Mouse (Mus musculus): ENCODE measurements around the gene Gm17455. TPM values are rescaled to one million over a fixed set of nuclear protein-coding genes. Genes with fewer than 3 reads are reported as not detected.

Gene Gm17455
- not detected for total RNA-seq (2021)
- long read RNA-seq, experiment 1 = 0 reads
- long read RNA-seq, experiment 2 = 0 reads

DNA sequence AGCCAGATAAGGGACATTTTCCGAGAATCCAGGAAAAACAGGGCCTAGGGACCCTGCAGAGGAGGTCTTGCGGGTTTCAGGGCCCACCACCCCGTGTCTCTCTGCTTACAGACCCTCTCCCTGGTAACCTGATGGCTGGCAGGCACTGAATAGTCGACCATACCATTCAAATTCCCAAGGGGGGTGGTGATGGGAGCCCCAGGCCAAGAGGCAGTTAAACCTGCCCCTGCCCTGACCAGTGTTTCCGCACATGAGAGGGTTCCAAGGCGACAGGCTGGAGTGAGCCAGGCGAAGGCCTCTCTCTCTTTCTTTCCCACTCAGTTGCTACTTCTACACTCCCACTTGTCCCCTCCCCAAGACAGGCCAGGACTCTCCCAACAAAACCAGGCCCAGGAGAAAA lies at the start of gene Gm17455:
Gene Gm17455 (plus strand): TSS at position 278 of the 400 bp plus-strand sequence.
- no peak for DNase-seq (ENCODE audit: low spot score in 2 of 2)

DNA sequence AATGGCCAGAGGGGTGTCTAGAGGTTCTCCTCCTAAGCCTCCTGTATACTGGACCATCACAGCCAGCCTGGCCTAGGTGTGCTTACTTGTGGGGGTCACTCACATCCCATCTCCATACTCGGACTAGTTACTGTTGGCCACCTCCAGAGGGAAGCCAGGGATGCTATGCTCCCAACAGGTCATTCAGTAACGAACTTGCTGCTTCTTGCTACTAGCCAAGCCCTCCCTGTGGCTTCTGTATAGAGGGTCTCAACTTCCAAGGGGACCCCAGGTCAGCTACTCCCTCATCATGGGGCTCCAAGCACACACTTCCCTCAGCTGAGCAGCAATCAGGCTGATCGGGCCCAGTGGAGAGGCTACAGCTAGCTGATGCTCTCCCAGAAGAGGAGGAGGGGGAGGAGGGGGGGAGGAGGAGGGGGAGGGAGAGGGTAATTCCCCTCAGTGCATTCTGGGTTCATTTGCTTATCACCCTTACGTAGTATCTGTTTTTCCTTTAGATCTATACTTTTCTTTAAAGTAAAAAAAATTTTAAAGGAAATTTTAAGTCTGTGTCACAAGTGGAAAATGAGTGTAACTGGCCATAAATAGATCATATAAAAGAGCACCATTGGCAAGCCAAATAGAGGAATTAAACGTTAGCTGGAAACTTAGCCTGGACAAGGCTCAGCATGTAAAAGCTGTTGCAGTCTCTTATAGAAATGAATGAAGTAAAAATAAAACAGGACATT lies 49.3 kb upstream of the Gm17455 start:
- no peak for DNase-seq (ENCODE audit: low spot score in 2 of 2)

DNA sequence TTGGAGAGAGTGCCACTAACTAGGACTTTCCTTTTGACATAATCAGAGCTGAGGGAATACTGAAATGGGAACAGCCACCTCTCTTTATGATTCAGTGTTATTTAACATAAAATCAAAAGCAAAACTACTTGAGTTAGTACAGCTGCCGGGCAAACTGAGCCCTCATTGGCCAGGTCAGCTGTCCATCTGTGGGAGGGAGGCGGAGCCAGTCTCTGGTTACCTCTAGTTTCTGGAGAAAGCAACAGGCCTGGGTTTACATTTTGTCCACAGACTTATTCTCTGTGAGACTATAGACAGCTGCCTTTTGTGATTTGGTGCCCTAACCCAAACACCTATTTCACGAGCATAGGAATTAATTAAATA lies 48.7 kb upstream of the Gm17455 start:
- DNase-seq (ENCODE audit: low spot score in 2 of 2) = peak; percentile 93 to 96

DNA sequence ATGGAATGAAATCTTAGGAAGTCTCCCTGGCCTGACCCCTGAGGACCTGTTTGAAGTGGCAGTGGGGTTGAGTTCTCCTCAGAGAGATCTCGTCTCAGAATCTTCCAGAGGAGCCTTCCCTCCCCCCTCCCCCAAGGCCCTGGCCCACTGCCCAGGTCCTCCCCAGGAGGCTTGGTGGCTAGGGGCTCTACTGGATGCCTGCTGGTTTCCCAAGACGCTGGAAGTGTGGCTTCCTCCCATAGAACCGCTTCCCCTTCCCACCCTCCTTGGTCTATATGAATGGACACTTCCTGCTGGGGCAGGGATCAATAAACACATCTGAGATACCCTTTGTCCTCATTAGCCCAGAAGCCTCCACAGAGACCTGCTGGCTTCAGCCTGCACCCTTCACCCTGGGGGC lies 48.3 kb upstream of the Gm17455 start:
- no peak for DNase-seq (ENCODE audit: low spot score in 2 of 2)

DNA sequence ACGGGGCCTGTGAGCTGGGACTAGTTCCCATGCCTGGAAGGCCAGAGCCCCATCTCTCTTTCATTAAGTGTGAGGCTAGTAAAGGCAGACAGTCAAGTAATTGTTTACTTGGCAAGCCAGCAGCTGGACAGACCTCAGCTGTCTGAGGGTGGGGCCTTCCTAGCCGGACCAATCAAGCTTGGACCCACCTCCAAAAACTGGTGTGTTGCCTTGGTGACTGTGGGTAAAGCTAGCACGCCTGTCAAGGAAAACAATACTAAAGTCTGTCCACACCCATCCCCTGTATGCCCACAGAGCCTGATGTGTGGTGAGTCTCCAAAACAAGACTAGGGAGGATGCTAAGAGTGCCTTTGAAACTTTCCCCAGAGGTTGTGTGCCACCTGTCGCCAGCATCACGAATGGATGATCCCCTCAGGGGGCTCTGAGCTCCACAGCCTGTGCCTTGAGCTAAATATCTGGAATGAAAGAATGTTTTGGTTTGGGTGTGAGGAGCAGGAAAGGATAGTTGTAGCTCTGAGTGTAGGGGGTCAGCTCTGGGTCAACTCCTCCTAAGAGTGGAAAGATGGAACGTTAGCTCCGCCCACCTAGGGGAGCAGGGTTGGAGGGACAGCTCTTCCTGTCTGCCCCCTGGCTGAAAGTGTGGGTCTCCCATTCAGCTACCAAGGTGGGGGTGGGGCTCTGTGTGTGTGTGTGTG lies 47.6 kb upstream of the Gm17455 start:
- DNase-seq (ENCODE audit: low spot score in 2 of 2) = no peak

DNA sequence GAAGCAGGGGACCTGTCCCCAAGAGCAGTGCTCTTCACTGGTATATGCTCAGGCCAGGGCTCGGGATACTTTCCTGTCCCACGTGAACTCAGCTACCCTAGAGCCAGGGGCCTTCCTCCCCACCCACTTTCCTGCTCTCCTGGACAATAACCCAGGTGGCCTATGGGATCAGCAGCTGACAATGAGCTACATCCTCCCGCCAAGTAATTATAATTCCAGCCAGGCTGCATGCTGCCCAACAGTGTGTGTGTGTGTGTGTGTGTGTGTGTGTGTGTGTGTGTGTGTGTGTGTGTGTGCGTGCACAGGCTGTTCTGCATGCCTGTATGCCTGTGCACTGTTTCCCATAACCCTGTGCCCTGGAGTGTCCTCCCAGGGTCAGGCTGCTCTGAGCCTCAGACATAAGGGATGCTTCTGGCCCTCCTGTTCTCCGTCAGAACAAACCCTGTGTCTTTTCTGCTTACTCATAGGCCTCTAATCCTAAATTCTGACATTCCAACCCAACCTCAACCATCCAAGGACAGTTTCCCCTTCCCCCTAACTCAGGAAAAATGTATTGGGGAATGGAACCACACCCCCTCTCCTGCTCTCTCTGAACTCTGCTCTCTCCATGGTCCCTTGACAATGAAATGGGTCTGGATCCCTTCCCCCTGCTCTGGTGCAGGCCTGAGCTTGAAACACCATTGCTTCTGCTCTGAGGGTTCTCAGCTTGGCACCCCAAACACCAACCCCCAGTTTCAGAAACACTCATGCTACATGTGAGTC lies 46.1 kb upstream of the Gm17455 start:
- no peak for DNase-seq (ENCODE audit: low spot score in 2 of 2)

DNA sequence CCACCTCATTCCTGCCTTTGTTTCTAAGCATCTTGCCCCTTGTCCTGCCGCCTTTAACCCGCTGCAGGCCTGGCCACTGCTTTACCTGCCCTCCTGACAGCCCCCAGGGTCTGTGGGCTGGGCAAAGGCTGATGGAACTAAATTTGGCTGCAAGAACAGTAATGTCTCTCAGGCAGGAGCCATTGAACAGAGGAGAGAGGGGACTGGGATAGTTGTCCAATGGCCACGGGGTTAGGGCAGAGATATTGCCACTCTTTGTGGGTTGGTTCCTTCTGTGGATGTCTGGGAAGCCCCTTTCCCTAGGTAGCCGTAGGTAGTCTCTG lies 45.6 kb upstream of the Gm17455 start:
- DNase-seq (ENCODE audit: low spot score in 2 of 2) = no peak

DNA sequence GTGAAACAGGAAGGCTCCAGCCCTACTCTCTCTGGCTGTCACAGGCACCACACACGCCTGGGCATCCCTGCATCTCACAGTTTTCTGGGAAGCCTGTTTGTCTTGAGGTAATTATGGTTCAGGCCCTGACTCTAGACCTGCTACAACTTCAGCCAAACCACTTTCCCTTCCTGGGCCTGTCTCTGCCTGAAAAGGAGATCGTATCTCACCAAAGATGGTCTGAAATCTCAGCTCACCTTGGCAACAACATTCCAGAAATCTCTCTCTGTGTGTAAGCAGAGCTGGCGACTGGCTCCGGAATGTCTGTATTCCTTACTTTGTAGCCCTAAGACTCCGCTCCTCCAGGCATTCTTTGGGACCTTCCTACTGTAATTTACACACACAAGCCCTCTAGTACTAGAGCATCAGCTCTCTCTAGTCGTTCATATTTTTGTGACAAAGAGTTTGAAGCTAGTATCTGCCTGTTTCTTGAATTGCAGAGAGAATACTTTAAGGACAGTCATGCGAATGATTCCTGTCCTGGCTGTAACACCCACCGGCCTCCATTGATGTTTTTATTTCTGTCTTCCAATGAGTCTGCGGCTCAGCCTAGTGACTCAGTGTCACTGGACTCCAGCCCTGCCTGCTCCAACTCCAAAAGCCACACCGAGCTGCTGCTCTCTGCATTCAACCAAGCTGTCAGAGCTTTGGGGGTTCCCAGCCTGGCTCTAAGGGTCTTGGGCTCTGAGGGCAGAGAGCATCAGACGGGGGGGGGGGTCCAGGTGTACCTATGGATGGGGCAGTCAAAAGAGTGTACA lies 44.4 kb upstream of the Gm17455 start:
- no peak for DNase-seq (ENCODE audit: low spot score in 2 of 2)

DNA sequence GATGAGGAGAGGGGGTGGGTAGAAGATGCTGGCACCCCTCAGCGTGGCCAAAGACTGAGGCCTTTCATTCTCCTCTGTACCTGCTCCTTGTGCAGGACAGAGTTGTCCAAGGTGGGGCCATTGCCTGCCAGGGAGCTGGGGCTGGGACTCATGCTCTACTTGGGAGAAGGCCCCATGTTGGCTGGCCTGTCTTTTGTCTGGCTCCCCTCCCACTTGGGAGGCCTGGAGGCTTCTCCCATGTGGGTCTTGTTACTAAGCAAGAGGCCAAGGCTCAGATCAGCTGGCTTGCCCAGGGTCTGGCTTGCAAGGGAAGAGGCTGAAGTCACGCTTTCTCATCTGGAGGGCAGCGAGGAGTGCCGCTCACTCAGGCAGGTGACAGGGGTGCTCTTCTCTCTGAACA lies 42.1 kb upstream of the Gm17455 start:
- no peak for DNase-seq (ENCODE audit: low spot score in 2 of 2)

DNA sequence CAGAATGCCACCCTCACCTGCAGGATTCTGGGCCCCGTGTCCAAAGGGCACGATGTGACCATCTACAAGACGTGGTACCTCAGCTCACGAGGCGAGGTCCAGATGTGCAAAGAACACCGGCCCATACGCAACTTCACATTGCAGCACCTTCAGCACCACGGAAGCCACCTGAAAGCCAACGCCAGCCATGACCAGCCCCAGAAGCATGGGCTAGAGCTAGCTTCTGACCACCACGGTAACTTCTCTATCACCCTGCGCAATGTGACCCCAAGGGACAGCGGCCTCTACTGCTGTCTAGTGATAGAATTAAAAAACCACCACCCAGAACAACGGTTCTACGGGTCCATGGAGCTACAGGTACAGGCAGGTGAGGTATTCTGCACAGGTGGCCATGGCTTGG lies 41.6 kb upstream of the Gm17455 start:
- DNase-seq (ENCODE audit: low spot score in 2 of 2) = no peak

DNA sequence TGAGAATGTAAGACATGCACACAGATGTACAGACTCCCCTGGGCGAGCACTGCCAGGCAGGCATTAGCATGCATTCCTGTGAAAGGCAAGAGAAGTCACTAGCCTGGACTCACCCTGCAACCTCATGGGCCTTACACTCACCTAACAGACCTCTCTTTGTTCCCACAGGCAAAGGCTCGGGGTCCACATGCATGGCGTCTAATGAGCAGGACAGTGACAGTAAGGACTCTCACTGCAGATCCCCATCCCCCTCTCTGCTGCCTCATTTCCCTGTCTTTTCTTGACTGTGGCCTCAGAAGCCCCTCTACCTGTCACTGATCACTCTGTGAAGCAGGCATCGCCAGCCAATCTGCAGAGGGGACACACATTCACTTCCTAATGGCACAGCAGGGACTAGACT lies 40.8 kb upstream of the Gm17455 start:
- no peak for DNase-seq (ENCODE audit: low spot score in 2 of 2)

DNA sequence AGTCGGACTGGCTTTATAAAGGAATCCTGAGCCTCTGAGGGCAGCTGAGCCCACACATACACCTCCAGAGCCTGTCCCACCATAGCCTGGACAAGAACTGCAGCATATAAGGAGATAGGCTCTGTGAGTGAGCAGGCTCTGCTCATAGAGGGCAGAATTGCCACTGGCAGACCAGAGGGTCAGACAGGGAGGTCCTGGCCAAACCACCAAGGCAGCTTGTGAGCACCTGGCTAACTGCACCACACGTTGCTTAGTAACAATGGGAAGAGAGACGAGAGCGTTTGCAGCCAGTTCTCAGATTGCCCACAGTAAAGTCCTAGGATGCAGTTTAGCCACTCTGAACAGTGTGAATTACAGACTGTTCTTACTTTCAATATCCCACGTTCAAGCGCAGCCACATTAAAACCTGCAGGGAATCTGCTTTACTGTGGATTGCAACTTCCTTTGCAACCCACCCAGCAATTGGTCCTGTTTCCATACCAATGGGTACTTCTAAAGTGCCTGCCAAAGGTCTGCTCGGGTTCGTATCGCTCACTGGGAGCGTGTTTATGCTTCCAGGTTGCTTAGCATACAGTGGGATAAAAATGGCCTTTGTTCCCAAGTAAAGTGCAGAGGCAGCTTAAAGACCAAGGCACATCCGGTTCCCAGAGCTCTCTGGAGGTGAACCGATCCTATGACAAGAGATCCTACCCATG lies 37.8 kb upstream of the Gm17455 start:
- DNase-seq (ENCODE audit: low spot score in 2 of 2) = no peak

DNA sequence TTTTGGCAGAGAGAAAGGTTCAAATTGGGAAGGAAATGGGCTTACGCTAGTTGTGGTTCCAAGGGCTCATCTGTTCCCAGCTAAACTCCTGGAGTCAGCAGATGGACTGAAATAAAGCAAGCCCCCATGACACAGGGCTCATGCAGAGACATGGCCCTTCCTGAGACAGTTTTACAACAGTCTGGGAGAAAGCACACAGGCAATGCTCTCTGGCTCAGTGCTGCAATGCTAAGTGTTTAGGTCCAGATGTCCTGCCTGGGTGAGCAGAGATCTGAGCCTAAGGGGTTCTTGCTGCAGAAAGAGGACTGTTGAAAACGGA lies 37.3 kb upstream of the Gm17455 start:
- no peak for DNase-seq (ENCODE audit: low spot score in 2 of 2)

DNA sequence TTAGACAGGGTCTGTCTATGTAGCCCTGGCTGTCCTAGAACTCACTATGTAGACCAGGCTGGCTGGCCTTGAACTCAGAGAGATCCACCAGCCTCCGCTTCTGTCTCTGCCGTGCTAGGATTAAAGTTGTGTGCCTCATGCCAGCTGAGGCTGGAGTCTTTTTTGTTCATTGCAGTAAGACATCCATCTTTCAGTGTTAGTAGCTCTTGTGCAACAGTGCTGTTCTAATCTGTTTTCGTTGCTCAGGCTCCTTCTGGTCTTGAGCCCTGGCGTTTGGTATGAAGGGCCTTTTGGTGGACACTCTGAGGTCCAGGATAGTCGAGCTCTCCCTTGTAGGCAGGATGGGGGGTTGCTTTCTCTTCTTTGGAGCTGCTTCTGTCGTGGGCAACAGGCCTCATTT lies 36.1 kb upstream of the Gm17455 start:
- DNase-seq (ENCODE audit: low spot score in 2 of 2) = no peak

DNA sequence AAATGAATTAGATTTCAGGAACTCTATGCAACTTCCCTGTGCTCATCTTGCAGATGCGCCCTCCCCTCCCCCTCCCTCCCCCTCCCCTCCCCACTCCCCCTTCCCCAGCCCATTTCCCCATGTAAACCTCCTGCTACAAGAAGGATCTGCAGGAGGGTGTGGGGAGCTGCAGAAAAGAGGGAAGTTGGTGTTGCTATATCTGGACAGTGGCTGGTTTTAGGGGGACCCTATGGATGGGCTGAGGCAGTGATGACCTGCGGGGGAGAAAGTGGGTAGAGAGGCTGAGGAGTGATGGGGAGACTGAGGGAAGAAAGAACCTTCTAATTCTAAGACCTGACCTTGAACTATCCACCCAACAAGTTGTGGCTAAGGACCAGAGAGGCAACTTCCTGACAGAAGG lies 32.4 kb upstream of the Gm17455 start:
- DNase-seq (ENCODE audit: low spot score in 2 of 2) = no peak

DNA sequence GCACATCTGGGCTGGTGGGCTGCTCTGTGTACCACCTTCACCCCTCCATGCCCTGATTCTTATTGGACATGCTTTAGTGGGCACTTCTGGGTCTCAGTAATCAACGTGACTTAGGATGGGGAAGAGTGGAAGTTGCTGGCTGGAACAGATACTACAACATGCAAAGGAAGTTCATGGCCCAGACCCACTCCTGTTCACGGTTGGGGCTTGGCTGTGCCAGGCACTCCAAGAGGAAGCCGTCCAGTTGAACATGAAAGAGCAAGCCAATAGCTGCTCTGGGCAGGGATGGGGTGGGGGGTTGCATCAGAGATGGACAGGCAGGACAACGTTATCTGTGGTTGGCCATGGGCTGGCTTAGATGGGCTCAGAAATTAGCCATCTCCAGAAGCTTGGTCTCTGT lies 31.6 kb upstream of the Gm17455 start:
- no peak for DNase-seq (ENCODE audit: low spot score in 2 of 2)

DNA sequence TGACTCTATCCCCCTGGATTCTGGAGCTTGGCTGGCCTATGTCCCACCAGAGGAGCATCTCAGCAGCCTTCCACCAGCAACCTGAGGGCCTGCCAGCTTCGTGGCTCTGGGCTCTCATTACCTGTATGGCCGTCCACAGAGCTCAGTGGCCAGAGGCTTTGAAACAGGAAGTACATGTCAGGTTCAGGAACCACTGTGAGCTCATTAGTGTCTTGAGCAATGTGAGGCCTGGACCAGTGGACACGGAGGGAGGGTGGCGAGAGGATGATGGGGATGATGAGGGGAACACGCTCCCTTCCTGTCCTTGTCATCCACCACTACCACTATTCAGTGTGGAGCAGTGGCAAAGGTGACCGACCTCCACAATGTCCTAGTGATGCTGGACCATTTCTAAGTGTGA lies 30.1 kb upstream of the Gm17455 start:
- no peak for DNase-seq (ENCODE audit: low spot score in 2 of 2)

DNA sequence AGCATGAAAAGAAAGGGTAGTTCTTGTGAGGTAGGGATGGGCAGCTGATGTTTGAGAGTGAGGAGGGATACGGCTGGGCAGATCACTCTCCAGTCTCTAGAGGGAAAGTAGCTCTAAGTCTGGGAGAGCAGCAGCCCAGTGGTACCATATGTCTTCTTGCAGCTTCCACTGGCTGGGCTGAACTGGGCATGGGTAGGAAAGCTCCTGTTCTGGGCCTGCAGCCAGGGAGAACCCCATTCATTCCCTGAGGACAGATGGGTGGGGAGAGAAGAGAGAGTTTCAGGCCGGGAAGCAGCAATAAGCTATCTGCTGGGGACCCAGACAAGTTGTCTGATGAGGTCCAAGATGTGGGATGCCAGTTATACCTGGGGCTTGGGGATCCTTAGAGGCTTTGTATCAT lies 29.4 kb upstream of the Gm17455 start:
- no peak for DNase-seq (ENCODE audit: low spot score in 2 of 2)

DNA sequence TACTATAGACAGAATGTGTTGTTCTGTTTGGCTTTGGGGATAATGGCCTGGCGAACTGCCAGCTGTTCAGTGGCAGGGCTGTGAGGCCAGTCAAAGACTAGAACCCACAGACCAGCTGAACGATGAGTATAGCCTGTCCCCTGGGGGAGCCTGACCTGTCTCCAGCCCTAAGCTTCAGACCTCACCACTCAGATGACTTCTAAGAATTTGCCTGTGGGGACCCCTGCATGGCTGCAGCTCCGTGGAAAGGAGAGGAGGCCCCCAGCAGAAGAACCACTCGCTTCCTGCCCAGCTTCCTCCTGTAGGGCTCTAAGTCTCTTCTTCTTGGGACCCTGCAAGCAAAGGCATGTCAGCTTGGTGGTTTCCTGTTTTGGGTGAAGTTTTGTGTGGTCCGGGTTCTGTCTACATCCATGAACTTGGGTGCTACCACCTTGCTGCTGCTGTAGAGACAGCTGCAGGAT lies 28.9 kb upstream of the Gm17455 start:
- no peak for DNase-seq (ENCODE audit: low spot score in 2 of 2)

DNA sequence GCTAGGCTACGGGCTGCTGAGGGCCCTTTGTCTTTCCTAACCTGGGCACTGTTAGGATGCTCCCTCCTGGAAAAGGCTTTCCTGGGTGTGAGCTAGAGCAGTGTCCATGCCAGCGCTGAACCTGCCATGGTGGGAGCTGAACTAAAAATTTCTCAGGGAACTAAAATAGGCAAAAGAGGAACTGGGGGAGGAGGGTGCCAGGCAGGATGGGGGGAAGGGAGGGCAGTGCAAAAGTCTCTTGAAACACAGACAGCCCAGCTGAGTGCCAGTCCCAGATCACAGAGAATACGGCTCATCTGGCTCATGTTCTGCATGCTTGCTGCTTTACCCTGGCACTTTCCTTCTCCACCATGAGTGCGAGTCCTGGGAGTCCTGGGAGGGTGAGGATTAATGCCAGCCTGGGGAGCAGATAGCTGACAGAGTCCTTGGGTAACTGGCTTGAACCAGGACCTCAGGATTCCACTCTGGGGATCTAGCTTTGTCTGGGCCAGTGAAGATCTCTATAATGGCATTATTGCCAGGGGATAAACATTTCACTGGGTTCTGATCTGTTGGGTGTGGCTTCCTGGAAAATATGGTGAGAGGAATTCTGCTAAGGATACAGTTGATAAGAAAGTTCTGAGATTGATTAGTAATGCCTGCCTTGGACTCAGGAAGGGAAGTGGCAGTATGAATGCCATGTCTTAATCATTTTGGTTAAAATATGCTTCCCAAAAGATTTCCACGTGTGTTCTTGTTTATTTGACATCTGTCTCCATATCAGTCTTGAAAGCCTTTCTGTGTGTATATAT lies 27.7 kb upstream of the Gm17455 start:
- DNase-seq (ENCODE audit: low spot score in 2 of 2) = no peak

Data from adrenal gland, adult 18-20 months (tissue).